In the genomic region with DNA sequence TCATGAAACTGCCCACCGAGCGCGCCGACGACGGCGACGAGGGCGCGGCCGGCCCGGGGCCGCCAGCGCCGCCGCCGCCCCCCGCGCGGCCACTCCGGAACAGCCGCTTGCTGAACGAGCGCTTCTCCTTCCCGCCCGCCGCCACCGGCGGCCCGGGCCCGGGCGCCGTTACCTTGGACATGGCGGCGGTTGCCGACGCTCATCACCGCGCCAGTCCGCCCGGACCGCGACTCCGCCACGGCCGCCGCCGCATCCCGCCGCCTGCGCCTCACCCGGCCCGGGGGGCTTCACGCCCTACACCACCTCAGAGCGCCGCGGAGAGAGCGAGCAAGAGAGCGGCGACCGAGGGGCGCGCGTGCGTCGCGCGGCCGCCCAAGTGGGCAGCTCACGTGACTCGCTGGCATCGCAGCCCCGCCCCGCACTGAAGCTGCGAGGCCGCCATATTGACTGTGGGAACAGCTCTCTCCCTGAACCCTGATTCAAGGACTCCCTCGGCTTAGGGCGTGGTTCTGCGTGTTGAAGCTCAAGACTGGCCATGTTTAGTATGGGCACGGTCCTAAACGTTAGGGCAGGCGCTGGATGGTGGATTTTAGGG, we compare ENCODE assay signal across 8 mouse cellular contexts. TPM values are rescaled to one million over a fixed set of nuclear protein-coding genes. Genes with fewer than 3 reads are reported as not detected.
DNase-seq lines count a peak whose midpoint lies in the region; ATAC-seq lines count a peak whose summit lies in the region.

Gene Usp31 (minus strand): TSS at position 181 of the 595 bp plus-strand sequence.

- H3K27ac ChIP-seq in intestine, embryonic 14.5 days (ENCODE audit: low read depth) = peak within 1 kb of the TSS; percentile 70

- no peaks in the 10 kb centered on the region for H3K9me3 ChIP-seq in intestine, embryonic 14.5 days (ENCODE audit: control insufficient read depth, low read length)

- no peaks in the 10 kb centered on the region; the same call in 1 of the 2 replicates for H3K36me3 ChIP-seq in intestine, embryonic 14.5 days (ENCODE audit: control insufficient read depth, insufficient read depth, low read length)

- WGBS in intestine, embryonic 14.5 days = under 1% methylated on average over 70 of the region's 82 CpGs

- ATAC-seq in intestine, embryonic 14.5 days (replicated peaks; ENCODE audit: low FRiP score, low TSS enrichment, low read depth) = peak; percentile 99

- DNase-seq in adrenal gland, adult 18-20 months (ENCODE audit: low spot score in 2 of 2) = peak; percentile 87 to 88
- DNase-seq in embryo, embryonic 11 days = peak; percentile 99
- peak; percentile 94 for DNase-seq in gastrocnemius, postnatal 25 days
- peak; percentile 89 for DNase-seq in intestine, embryonic 14.5 days (ENCODE audit: low spot score)
- peak; percentile 97 to 98 for DNase-seq in left cerebral cortex, postnatal 14 days (ENCODE audit: low spot score in 2 of 2)
- DNase-seq in mesoderm, embryonic 11.5 days (ENCODE audit: low read depth, low spot score) = peak; percentile 96
- DNase-seq in right cerebral cortex, postnatal 36 days (ENCODE audit: low spot score in 2 of 2) = peak; percentile 95 to 97
- peak; percentile 93 for DNase-seq in yolk sac, embryonic 10.5 days (ENCODE audit: low spot score)

- 0 out of 2 replicates have a peak, but pooled peaks cover 10% of the 10 kb centered on the region for H3K27me3 ChIP-seq in intestine, embryonic 14.5 days (replicated peaks; ENCODE audit: control insufficient read depth, insufficient read depth, low read length)

- intact Hi-C loops in left cerebral cortex, postnatal 14 days (cut with DNase I) = no loop called here

- peak within 1 kb of the TSS; percentile 87 for H3K4me3 ChIP-seq in intestine, embryonic 14.5 days (ENCODE audit: low read depth, low read length)

- H3K9ac ChIP-seq in intestine, embryonic 14.5 days (ENCODE audit: low read length) = peak within 1 kb of the TSS; percentile 69

- peaks cover 11% of the 10 kb centered on the region for H3K4me1 ChIP-seq in intestine, embryonic 14.5 days (replicated peaks; ENCODE audit: control insufficient read depth, insufficient read depth, low read length)

- peak within 1 kb of the TSS; percentile 94 for H3K4me2 ChIP-seq in intestine, embryonic 14.5 days (ENCODE audit: low read length)

RNA-seq across cellular contexts. Expression of gene Usp31, which starts in this region (rescaled TPM):
- 10 to 100 TPM; 15.8 to 17.1 TPM for total RNA-seq in adrenal gland, adult 18-20 months (2021)
- 1 to 10 TPM; 5.4 to 5.6 TPM for total RNA-seq in gastrocnemius, postnatal 25 days (2021)
- 3.0 and 3.8 TPM in 2 replicates for polyA plus RNA-seq in intestine, embryonic 14.5 days (2014; fragmentation: Nextera tagmentation; extraction: Ambion mirVana)
- 10 to 100 TPM; 59.1 to 61.4 TPM for total RNA-seq in left cerebral cortex, postnatal 14 days (2021)

Comparison
In these comparisons a context has a peak if more than half of its experiments do, and no peak if none do; other contexts are left out.
1. Peak in every context shown above with its lines: DNase-seq, ATAC-seq, H3K4me3 ChIP-seq and H3K27ac ChIP-seq.